Mouse (Mus musculus) activated CD4-positive, CD25-positive, alpha-beta regulatory T cell, adult 4 months (primary cell): Measurements from ENCODE around the gene Irf8. TPM values are rescaled to one million over a fixed set of nuclear protein-coding genes. Genes with fewer than 3 reads are reported as not detected.
"Not testable (repeated sequence)": the region's sequence is repeated elsewhere in the genome, so short reads cannot be mapped to it uniquely, and the experiment has no call there.

Experiments
- ATAC-seq: one replicate; pipeline ENCODE4 v1.8.0; 2017
- polyA plus RNA-seq, 2 experiments: library from polyadenylated mRNA; unstranded; fragments of 100-300 nt; shearing (Covaris generic); gene quantifications; one replicate each; pipeline ENCODE4 v1.2.1; 2017

Irf8 gene
- polyA plus RNA-seq, 2 experiments from 2014 or later: 17.9 to 24.8 TPM

DNA sequence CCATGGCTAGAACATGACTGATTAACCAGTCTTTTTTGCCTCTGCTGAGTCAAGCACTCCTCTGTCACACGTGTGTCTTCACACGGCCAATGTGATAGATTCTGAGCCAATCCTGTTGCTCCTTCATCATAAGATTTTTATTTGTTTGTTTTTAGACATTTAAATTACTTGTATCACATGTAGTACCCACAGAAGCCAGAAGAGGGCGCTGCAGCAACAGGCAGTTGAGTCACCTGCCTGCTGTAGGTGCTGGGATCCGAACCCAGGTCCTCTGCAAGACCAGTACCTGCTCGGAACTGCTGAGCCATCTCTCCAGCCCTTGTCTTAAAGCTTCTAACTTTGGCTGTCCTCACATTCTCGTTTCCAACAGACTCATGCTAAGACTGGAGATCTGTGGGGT is 13.1 kb upstream of the Irf8 start:
- ATAC-seq: no peak

DNA sequence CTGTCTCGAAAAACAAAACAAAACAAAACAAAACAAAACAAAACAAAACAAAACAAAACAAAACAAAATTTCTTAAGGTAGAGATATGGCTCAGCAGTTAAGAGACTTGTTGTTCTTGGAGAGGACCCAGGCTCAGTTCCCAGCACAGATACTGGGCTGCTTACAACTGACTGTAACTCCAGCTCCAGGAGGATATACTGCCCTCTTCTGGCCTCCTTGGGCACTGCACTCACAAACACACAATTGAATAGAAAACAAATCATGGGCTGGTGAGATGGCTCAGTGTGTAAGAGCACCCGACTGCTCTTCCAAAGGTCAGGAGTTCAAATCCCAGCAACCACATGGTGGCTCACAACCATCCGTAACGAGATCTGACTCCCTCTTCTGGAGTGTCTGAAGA is 12.1 kb upstream of the Irf8 start:
- not testable (repeated sequence) for ATAC-seq

DNA sequence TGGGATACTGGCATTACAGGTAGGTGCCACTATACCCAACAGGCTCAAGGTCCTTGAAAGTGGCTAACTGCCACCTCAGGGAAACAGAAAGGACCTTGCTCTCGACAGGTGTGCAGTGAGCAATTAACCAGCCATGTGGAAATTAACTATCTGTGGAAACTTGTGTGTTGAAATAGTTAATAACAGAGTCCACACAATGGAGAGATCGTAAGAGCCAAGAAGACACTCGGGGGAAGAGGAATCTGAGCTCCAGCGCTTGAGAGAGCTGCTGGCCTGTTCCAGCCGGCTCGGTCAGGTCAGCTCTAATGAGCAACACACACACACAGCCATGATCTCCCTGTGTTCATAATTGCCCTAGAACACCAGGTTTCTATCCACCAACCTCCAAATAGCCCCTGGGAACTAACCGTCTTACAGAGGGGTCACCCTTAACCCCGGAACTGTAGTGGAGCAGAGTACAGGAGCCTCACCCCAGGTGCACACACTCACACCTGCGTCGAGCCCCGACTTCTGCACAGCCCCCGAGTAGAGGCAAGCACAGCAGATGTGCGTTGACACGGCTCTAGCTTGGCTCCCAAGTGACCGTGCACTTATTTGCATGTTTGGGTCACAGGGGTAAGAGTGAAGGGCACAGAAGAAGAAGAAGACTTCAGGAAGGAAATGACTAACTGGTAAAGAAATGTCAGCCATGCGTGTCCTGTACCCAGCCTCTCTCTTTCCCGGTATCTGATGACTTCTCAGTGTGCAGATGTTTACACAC is 11.2 kb upstream of the Irf8 start:
- peak; percentile 58 for ATAC-seq

DNA sequence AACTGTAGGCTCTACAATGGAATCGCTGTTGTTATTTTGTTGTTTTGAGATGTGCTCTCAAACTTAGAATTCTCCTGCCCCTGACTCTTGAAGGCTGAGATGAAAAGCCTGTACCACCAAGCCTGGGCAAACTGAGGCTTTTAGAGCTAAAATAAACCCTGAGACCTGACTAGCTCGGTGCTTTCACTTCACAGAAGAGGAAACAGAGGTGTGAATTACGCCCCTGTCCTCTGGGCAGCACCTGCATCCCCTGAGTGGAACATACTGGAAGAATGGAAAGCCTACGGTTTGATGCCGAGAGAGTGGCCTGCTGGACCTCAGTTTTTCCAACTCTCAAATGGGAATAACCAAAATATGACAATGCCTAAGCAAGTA is 10.6 kb upstream of the Irf8 start:
- ATAC-seq: peak; percentile 38

DNA sequence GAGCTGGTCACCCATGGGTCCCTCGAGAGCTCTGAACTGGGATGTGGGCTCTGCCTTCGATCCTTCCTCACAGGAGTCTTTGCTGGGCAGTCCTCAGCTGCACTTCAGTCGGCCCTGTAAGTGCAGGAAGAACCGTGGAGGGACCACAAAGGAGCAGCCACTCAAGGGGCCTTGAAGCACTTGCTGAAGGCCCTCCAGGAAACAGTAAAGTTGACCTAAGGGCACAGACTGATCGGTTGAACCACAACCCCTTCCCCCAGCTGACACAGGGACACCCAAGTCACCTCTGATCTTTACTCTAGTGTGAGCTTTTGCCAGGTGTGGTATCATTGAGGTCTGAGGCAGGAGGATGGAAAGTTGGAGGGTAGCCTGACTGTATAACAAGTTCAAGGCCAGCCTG is 10.1 kb upstream of the Irf8 start:
- no peak for ATAC-seq

DNA sequence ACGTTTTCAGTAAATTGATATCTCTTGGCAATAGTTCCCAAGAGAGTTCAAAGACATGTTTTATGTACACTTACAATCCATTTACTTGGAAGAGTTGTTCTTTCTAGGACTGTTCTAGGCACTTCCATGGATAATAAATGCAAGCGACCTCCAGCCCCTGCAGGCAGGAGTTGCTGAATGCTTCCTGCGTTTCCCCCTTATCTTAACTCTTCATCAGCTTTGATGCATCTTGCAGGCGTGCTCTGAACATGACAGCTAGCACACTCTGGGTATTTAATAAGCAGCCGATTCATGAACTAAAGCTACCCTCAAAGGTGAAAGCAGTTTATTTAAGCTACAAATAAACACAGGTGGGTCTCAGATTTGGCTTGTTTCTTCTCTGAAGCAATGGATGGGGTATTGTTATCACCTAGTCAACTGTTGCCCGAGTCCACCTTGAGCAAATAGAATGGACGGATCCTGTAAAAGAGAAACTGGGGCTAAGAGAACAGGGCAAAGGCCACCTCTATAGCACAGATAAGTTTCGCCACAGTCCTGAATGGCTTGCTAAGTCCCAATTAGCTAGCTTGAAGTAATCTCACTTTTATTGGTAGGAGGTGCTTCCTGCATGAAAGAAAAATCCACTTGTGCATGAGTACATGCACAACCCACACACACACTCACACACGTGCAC is 7.5 kb upstream of the Irf8 start:
- peak; percentile 53 for ATAC-seq

DNA sequence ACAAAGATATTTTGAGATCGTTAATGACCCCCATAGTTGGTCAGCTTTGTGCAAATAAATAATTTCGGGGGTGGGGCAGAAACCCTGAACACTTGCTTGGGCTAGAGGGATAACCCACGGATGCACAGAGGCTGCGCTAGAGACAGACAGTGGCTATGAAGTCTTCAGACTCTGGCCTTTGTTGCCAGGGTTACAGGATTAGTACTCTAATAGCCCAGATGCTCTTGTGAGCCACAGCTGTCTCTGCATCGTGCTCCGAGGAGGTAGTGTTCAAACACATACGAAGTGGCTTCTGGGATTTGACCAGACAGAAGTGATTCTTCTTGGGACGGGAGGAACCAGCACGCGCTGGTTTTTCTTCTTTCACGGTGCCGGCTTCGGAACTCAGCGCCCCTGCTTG is 4.6 kb upstream of the Irf8 start:
- no peak for ATAC-seq

DNA sequence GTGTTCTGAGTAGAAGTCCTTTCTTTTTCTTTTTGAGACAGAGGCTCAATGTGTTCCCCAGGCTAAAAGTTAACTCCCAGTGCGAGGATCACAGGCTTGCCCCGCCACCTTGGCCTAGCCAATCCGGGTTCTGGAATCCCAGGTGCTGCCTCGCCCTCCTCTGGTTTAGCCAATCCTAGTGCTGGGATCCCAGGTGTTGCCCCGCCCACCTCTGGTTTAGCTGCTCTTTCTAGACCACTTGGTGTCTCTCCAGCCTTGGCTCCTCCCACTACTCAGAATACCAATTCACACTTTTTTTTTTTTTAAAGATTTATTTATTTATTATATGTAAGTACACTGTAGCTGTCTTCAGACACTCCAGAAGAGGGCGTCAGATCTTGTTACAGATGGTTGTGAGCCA is 4.1 kb upstream of the Irf8 start:
- ATAC-seq: no peak

DNA sequence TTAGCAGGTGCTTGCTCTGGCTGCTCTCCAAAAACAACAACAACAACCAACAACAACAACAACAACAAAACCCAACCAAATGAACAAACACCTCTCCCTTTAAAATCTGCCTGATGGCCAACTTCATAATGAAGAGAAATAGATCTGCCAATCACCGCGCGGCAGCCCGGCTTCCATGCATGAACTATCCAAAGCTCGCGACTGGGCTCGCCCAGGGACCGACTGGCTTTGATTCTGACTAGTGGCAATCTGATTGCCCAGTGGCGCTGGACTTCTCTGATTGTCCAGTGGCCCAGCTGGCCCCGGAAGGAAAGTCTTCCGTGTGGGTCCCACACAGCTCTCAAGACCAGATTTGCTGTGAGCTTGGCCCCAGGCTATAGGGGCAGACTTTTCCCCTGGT is 328 bp downstream of the Irf8 start:
- no peak for ATAC-seq

DNA sequence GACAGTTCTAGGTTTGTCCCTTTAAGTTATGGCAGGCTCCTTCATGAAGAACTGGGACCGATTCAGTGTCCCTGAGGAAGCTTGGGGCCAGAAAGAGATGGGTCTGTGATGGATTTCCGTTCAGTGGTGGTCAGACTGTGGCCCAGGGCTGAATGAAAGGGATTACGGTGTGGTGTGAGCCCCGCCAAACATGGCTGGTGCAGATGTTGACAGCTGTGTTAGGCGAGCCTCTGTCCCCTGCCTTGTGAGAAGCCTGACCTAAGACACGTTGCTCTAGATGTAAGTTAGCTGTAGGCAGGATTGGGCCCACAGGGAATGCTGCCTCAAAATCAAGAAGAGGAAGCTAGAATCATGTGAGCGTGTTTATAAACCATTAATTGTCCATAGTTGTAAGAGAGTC is 1.0 kb downstream of the Irf8 start:
- no peak for ATAC-seq

DNA sequence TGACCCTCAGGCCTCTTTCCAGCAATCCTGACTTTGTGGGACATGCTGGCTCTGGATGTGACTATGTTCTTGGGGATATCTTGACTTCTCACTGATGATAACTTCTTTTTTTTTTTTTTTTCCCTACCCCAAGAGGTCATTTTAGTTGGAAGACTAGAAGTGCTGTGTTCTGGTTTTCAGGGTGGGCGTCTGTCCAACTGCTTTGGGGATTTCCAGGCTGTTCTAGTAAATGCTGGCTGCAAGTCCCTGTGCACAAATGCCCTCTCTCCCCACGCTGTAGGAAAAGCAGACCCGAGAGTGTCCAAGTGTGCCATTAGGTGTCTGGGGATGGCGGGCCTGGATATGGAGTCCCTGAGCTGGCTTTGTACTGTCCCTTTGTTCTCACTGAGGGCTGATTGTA is 2.6 kb downstream of the Irf8 start:
- ATAC-seq: no peak

DNA sequence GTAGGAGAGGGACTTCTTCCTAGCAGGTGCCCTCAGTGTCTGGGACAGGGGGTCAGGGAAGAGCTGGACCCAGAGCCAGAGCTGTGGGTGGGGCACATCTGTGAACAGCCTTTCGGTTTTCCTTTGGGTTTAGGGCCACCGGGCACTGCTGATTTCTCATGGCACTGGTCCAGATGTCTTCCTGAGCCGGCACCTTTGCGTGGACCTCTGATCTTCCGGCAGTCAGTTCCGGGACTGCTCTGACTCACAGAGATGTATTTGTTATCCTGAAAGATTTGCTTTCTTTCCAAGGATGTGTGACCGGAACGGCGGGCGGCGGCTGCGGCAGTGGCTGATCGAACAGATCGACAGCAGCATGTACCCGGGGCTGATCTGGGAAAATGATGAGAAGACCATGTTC is 3.4 kb downstream of the Irf8 start:
- no peak for ATAC-seq

DNA sequence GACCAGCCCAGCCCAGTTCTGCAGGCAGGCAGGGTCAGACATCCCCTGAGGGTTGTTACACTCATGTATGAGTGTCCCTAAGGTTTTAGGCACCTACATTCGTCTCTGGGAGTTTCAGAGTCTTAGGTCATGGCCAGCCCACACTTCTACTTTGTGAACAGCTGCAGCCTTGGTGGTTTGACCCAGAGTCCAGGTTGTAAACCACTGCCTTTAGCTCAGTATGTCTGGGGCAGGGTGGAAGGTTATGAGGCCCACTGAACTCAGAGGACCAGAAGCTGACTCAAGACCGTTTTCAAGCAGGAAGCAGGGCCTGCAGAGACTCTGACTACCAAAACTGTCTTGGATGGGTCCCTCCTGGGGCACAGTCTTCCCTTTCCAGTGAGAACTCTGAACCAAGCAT is 4.4 kb downstream of the Irf8 start:
- no peak for ATAC-seq

DNA sequence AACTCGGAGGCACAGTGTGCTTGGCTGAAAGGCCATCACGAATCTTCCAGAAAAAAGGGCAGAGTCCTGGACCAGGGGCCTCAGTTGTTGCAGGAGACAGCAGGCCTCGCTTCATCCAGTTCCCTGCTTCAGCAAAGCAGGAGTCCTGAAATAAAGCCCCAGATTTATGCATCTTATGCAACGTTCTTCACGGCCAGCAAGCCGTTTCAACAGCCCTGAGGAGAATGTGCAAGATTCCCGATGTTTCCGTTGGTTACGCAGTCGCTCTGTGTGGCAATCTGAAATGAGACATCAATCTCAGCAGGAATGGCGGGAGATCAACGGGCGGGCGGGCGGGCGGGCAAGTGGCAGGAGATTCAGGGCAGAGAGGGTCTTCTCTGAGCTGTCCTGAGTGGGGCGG is 4.8 kb downstream of the Irf8 start:
- no peak for ATAC-seq

DNA sequence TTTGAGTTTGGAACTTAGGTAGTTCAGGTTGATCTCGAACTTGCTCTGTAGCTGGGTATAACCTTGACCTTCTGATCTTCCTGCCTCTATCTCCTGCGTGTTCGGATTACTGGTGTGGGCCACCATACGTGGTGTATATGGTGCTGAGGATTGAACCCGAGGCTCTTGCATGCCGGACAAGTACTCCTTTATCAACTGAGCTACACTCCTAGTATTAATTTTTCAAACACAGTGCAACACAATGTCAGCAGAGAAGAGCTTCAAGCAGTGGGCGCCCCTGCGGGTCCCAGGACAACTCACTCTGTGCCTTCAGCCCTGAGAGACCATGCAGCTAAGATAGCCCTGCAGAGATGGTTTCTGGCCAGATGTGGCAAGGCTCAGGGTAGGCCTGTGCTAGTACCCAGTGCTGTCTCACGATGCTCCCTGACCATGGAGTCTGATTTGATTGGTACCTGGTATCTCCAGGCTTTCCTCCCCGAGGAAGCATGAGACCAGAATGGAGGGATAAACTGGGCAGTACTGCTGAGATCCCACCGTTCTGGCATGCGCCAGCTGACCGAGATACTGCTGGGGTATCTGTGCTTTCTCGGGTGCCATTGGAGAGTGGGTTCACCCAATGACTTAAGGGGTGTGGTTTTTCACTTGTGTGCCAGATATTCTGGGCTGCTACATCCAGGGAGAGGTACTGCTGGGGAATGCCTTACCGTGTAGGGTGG is 5.8 kb downstream of the Irf8 start:
- no peak for ATAC-seq

DNA sequence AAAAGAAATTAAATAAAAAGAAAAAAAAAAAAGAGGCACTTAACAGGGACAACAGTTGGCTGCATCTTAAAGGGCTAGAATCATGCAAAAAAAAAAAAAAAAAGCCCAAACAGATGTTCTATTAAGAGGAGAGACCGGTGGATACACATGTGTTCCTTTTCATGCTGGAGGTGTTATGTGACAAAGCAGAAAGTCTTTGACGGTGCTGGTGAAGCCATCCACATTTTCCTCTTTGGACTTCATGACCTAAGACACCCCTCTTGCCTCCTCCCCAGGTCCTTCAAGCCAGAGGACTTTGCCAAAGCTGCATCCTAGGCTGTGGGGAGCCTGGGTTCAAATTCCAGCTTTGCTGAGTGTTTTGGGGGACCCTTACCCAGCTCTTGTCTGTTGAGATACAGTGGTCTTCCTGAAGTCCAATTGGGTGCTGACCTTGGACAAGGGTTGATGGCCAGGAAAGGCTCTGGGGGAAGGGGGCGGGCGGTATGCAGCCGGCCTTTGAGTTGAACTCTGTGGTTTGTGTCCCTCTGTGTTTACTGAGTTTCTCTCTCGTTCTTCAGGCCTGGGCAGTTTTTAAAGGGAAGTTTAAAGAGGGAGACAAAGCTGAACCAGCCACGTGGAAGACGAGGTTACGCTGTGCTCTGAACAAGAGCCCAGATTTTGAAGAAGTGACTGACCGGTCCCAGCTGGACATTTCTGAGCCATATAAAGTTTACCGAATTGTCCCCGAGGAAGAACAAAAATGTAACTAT is 7.2 kb downstream of the Irf8 start:
- ATAC-seq: no peak

DNA sequence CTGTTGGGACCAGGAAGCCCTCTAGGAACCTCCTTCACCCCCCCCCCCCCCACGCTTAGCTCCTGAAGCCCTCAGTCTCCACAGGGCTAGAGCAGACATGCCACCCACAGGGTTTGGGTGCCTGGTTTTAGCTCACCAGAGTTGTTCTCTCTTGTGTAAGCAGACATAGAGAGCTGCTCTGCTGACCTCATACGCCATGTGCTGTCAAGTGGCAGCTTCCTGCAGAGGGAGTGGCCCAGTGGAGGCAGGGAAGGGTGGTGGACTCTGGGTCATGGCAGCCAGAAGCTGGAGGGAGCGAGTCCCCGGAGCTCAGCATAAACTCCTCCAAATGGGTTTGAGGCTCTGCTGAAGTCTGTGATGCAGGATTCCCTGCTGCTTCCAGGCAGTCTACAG is 7.7 kb downstream of the Irf8 start:
- no peak for ATAC-seq

DNA sequence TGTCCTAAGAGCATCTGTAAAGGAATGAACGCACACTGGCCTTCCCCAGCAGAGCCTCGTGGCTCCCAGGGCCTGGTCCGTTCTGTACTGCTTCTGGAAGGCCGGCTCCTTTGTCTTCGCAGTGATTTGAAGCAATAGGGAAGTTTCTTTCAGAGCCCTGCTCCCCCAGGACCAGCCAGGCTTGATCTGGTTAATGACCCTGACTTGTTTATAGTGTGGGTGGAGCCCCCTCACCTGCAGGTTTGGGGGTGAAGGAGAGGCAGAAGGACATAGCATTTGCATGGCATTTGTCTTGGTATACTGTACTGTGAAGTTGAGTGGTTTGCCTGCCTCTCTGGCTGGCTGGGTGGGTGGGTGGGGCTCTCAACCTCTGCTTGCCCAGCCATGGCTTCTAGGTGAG is 8.3 kb downstream of the Irf8 start:
- ATAC-seq: no peak

DNA sequence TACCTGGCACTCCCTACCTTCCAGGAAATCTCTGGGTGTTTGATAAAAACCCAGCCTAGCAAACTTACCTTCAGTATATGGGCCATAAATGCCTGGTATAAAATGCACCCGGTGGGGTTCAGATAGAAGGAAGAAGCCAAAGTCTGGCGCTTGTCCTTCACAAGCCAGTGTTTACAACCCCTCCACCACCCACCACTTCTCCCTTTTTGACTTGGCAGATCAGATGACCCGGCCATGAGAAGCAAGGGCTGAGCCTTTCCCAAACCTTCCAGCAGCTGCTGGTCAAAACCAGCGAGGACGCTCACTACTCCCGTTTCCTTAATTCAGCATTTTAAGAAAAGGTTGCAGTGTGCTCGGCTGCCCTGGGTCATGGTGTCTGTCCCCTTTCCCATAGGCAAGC is 9.1 kb downstream of the Irf8 start:
- ATAC-seq: no peak

DNA sequence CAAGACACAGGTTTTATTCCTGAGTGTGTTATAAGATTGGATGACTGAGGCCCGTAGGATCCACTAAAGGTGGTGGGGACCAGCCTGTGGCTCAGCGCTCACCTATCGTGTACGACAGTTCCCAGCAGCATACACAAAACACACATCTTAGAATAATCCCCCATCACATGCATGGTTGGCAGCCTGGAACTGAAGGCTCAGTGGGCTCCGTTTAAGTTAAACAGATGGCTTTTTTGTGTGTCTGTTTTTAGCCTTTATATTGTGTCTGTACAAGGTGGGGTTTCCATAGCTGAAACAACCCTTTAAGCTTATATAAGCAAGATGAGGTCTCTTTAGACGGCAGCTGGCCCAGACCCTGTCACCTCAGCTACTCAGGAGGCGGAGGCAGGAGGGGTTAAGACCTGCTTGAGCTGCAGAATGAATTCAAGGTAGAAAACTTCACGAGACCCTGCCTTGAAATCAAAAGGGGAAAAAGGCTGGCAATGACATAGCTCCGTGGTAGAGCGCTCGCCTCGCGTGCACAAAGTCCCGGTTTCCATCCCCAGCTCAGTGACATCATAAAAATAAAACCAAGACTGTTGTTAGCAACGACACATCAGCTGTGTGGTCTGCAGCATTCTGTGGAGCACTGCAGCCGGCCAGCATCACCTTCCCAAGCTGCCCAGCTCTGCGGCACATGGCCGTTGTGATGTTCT is 10.0 kb downstream of the Irf8 start:
- ATAC-seq: no peak

DNA sequence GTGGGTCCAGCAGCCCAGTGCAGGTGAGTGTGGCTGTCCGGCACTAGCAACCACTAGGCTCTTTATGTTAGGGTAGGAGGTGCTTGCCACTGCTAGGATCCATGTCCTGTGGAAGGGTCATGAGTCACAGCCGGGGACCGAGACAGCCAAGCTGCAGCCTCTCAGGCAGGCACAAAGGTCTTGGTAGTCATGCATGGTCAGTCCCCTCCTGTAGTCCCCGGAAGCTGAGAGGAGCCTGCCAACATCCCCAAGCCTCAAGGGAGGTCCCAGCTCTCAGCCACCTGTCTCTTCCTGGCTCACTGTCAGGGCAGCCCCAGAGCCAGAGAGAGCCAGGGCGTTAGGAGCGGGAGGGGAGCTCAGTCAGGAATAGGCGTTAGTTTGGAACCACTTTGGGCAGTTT is 11.1 kb downstream of the Irf8 start:
- ATAC-seq: no peak

DNA sequence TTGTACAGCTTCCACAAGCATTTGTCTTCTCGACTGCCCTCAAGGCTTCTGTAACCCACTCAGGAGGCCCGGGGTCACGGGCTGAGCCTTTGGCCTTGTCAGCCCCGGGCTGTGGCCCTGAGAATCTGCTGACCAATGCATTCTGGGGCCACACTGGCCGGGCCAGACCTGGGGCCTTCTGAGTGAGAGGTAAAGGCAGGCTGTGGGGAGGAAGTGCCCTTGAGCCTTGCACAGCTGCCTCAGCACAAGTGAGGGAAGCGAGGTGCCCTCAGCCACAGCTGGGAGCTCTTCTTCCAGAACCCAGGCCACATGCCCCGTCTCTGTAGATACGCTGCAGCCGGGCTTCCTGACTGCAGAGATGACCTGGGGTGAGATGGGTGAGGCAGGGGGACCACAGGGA is 14.5 kb downstream of the Irf8 start:
- no peak for ATAC-seq
